Comparison of ENCODE assay signal across 16 mouse cellular contexts in genomic region chr16:93788388-93788787, GRCm38 (mm10).
"Had no signal": no experiment of that assay in that cellular context is flagged by ENCODE, and none has a peak within 500 bp of the region (broad histone marks: within the 10 kb centered on the region; RNA-seq: fewer than 3 reads in every experiment).

No protein-coding gene starts in this region.

- H3K9ac ChIP-seq: limb, embryonic 12.5 days; lung, embryonic 15.5 days; neural tube, embryonic 13.5 days had no signal

- H3K27me3 ChIP-seq: limb, embryonic 12.5 days; lung, embryonic 15.5 days; neural tube, embryonic 13.5 days had no signal

- H3K27ac ChIP-seq: kidney, postnatal 0 days; limb, embryonic 12.5 days; lung, embryonic 15.5 days; midbrain, embryonic 10.5 days; neural tube, embryonic 13.5 days had no signal

- H3K4me2 ChIP-seq: limb, embryonic 12.5 days; lung, embryonic 15.5 days; neural tube, embryonic 13.5 days had no signal

- H3K4me3 ChIP-seq: limb, embryonic 12.5 days; lung, embryonic 15.5 days; midbrain, embryonic 10.5 days; neural tube, embryonic 13.5 days had no signal

- ATAC-seq: inflammation-experienced regulatory T-cells, adult 6 months; intestine, postnatal 0 days; midbrain, embryonic 16.5 days had no signal

- H3K4me1 ChIP-seq: lung, embryonic 15.5 days had no signal

- DNase-seq: kidney, adult 8-10 months; kidney, postnatal 36 days; layer of hippocampus, adult 9-11 months; layer of hippocampus, postnatal 36 days; retina, postnatal 1 day; right cerebral cortex, postnatal 4 days; thymus, adult 18-20 months; thymus, postnatal 25 days had no signal

- H3K9me3 ChIP-seq: limb, embryonic 12.5 days; lung, embryonic 15.5 days had no signal
